Comparison of ENCODE assay signal across 16 mouse cellular contexts in the genomic region with DNA sequence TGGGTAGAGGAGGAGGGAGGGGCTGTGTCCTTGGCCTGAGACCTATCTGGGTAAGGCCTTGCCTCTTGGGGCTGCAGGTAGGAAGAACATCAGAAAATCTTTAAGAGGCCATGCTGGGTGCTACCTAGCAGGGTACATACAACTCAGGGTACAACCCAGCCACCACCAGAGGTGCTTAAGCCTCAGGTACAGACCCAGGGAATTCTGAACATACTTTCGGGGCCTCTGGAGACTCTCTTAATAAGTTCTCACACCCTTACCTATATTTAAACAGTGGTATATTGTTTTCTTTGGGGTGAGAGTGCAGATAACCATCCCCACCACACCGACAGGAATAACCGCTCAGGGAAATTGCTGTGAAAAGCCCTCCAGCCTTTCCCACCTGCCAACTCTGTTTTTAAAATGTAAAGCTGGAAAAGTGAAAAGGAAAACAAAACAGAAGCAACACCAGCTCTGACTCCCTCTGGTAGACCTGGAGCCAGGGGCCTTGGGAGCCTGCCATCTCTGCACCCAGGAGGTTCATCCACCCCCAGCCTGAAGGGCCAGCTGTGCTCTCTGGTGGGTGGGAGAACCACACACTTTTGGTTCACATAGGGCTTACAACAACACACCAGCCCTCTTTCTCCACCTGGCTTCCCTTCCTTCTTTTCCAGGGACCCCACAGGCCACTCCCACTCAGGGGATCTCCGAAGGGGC.
A peak's percentile ranks its signal among the peaks of the same experiment; 100 is the strongest.
DNase-seq lines count a peak whose midpoint lies in the region; ATAC-seq and TF ChIP-seq lines count a peak whose summit lies in the region.
"Had no signal": no experiment of that assay in that cellular context is flagged by ENCODE, and none has a peak within 500 bp of the region (broad histone marks: within the 10 kb centered on the region; RNA-seq: fewer than 3 reads in every experiment).

No protein-coding gene starts in this region.

- peaks cover 75% of the 10 kb centered on the region for H3K4me1 ChIP-seq in kidney, embryonic 15.5 days
- H3K4me1 ChIP-seq in kidney, embryonic 14.5 days (ENCODE audit: control insufficient read depth, insufficient read depth, low read length): peaks cover 40% of the 10 kb centered on the region
- peaks cover 30% of the 10 kb centered on the region for H3K4me1 ChIP-seq in midbrain, embryonic 10.5 days
- no peaks in the 10 kb centered on the region for H3K4me1 ChIP-seq in midbrain, postnatal 0 days (ENCODE audit: insufficient read depth, low read length)
- H3K4me1 ChIP-seq in liver, postnatal 0 days (ENCODE audit: insufficient read depth): peaks cover 53% of the 10 kb centered on the region
- peaks cover 30% of the 10 kb centered on the region for H3K4me1 ChIP-seq in stomach, embryonic 16.5 days (ENCODE audit: control insufficient read depth, insufficient read depth, low read length)

- ATAC-seq in kidney, embryonic 15.5 days (replicated peaks; ENCODE audit: low FRiP score): no peak
- ATAC-seq in kidney, embryonic 14.5 days (ENCODE audit: low FRiP score, low TSS enrichment): no peak
- ATAC-seq in midbrain, postnatal 0 days (ENCODE audit: low FRiP score): no peak
- ATAC-seq in liver, postnatal 0 days: no peak
- ATAC-seq in stomach, embryonic 16.5 days (ENCODE audit: insufficient read depth, low FRiP score): no peak
- ATAC-seq: forebrain, embryonic 15.5 days; inflammation-experienced regulatory T-cells, adult 6 months; midbrain, embryonic 16.5 days had no signal

- TF ChIP-seq EP300 in liver, postnatal 0 days (IDR thresholded peaks at IDR 0.05; ENCODE audit: low read depth): no peak

- H3K27me3 ChIP-seq in kidney, embryonic 15.5 days: no peaks in the 10 kb centered on the region
- H3K27me3 ChIP-seq in kidney, embryonic 14.5 days (ENCODE audit: control insufficient read depth, insufficient read depth, low read length): no peaks in the 10 kb centered on the region
- H3K27me3 ChIP-seq in midbrain, embryonic 10.5 days (ENCODE audit: low read depth, poor library complexity, severe bottlenecking): no peaks in the 10 kb centered on the region
- no peaks in the 10 kb centered on the region for H3K27me3 ChIP-seq in midbrain, postnatal 0 days (ENCODE audit: insufficient read depth, low read length)
- no peaks in the 10 kb centered on the region for H3K27me3 ChIP-seq in liver, postnatal 0 days (ENCODE audit: insufficient read depth, low read length)
- H3K27me3 ChIP-seq in stomach, embryonic 16.5 days (ENCODE audit: control insufficient read depth, insufficient read depth, low read length): no peaks in the 10 kb centered on the region
- H3K27me3 ChIP-seq: forebrain, embryonic 15.5 days had no signal

- H3K9ac ChIP-seq in kidney, embryonic 15.5 days: no peak overlapping the region
- no peak overlapping the region for H3K9ac ChIP-seq in kidney, embryonic 14.5 days (ENCODE audit: low read depth, low read length)
- H3K9ac ChIP-seq in midbrain, postnatal 0 days (replicated peaks; ENCODE audit: low read length, poor library complexity, severe bottlenecking): no peak overlapping the region
- peak overlapping the region; percentile 13; the same call in 1 of the 2 replicates for H3K9ac ChIP-seq in liver, postnatal 0 days (replicated peaks)
- H3K9ac ChIP-seq in stomach, embryonic 16.5 days (ENCODE audit: low read length): no peak overlapping the region
- H3K9ac ChIP-seq: forebrain, embryonic 15.5 days had no signal

- H3K4me2 ChIP-seq in kidney, embryonic 15.5 days: no peak overlapping the region
- no peak overlapping the region for H3K4me2 ChIP-seq in kidney, embryonic 14.5 days (replicated peaks; ENCODE audit: low read depth, low read length)
- H3K4me2 ChIP-seq in midbrain, postnatal 0 days (ENCODE audit: low read depth, low read length, poor library complexity, severe bottlenecking): no peak overlapping the region
- H3K4me2 ChIP-seq in liver, postnatal 0 days (ENCODE audit: low read depth, low read length): peak overlapping the region; percentile 11; the same call in 1 of the 2 replicates
- no peak overlapping the region for H3K4me2 ChIP-seq in stomach, embryonic 16.5 days (ENCODE audit: low read depth, low read length)
- H3K4me2 ChIP-seq: forebrain, embryonic 15.5 days had no signal

- TF ChIP-seq CTCF in midbrain, postnatal 0 days (IDR thresholded peaks at IDR 0.05): no peak
- TF ChIP-seq CTCF in liver, postnatal 0 days (IDR thresholded peaks at IDR 0.05; ENCODE audit: low read depth): no peak

- 89% methylated on average over 4 of the region's 4 CpGs for WGBS in kidney, embryonic 15.5 days
- 78% methylated on average over 4 of the region's 4 CpGs for WGBS in kidney, embryonic 14.5 days
- WGBS in midbrain, embryonic 10.5 days: 98% methylated on average over 4 of the region's 4 CpGs
- 83% methylated on average over 4 of the region's 4 CpGs for WGBS in midbrain, postnatal 0 days
- 91% methylated on average over 4 of the region's 4 CpGs for WGBS in liver, postnatal 0 days (ENCODE audit: insufficient replicate concordance)
- 76% methylated on average over 4 of the region's 4 CpGs for WGBS in stomach, embryonic 16.5 days

- no peaks in the 10 kb centered on the region for H3K9me3 ChIP-seq in kidney, embryonic 15.5 days (replicated peaks)
- no peaks in the 10 kb centered on the region for H3K9me3 ChIP-seq in kidney, embryonic 14.5 days (ENCODE audit: control insufficient read depth, low read length)
- no peaks in the 10 kb centered on the region for H3K9me3 ChIP-seq in midbrain, embryonic 10.5 days (replicated peaks)
- H3K9me3 ChIP-seq in midbrain, postnatal 0 days (ENCODE audit: low read length): no peaks in the 10 kb centered on the region
- H3K9me3 ChIP-seq in liver, postnatal 0 days (ENCODE audit: low read length): no peaks in the 10 kb centered on the region
- H3K9me3 ChIP-seq in stomach, embryonic 16.5 days (replicated peaks; ENCODE audit: control insufficient read depth, low read length): no peaks in the 10 kb centered on the region
- H3K9me3 ChIP-seq: forebrain, embryonic 15.5 days had no signal

- H3K27ac ChIP-seq in kidney, embryonic 15.5 days: peak overlapping the region; percentile 37; the same call in 1 of the 2 replicates
- H3K27ac ChIP-seq in kidney, embryonic 14.5 days (ENCODE audit: low read depth, low read length): no peak overlapping the region
- H3K27ac ChIP-seq in midbrain, embryonic 10.5 days (replicated peaks): 0 out of 2 replicates have a peak overlapping the region, but pooled peaks have one; percentile 1
- H3K27ac ChIP-seq in midbrain, postnatal 0 days (ENCODE audit: low read depth, low read length): no peak overlapping the region
- H3K27ac ChIP-seq in liver, postnatal 0 days (ENCODE audit: low read depth): peak overlapping the region; percentile 35; the same call in 1 of the 2 replicates
- 0 out of 2 replicates have a peak overlapping the region, but pooled peaks have one; percentile 5 for H3K27ac ChIP-seq in stomach, embryonic 16.5 days (ENCODE audit: low read length)
- H3K27ac ChIP-seq: forebrain, embryonic 15.5 days had no signal

- peaks cover 40% of the 10 kb centered on the region for H3K36me3 ChIP-seq in kidney, embryonic 15.5 days
- H3K36me3 ChIP-seq in kidney, embryonic 14.5 days (ENCODE audit: control insufficient read depth, insufficient read depth, low read length): peaks cover 48% of the 10 kb centered on the region
- peaks cover 92% of the 10 kb centered on the region for H3K36me3 ChIP-seq in midbrain, embryonic 10.5 days
- peaks cover 14% of the 10 kb centered on the region for H3K36me3 ChIP-seq in midbrain, postnatal 0 days (ENCODE audit: insufficient read depth, low read length)
- peaks cover 53% of the 10 kb centered on the region for H3K36me3 ChIP-seq in liver, postnatal 0 days (replicated peaks; ENCODE audit: insufficient read depth, low read length)
- no peaks in the 10 kb centered on the region; the same call in 1 of the 2 replicates for H3K36me3 ChIP-seq in stomach, embryonic 16.5 days (ENCODE audit: control insufficient read depth, insufficient read depth, low read length)

- DNase-seq in midbrain, embryonic 10.5 days (ENCODE audit: low spot score): no peak
- no peak for DNase-seq in midbrain, postnatal 0 days (ENCODE audit: low spot score)
- DNase-seq in liver, postnatal 0 days: no peak
- no peak for DNase-seq in cerebellum, adult 18-20 months
- DNase-seq: adrenal gland, postnatal 36 days; cerebellum, postnatal 14 days; kidney, adult 8-10 months; layer of hippocampus, postnatal 36 days; right cerebral cortex, adult 18-20 months; thymus, postnatal 36 days had no signal

- H3K4me3 ChIP-seq in kidney, embryonic 15.5 days (replicated peaks): no peak overlapping the region
- H3K4me3 ChIP-seq in kidney, embryonic 14.5 days (ENCODE audit: low read length): no peak overlapping the region
- no peak overlapping the region for H3K4me3 ChIP-seq in midbrain, embryonic 10.5 days
- no peak overlapping the region for H3K4me3 ChIP-seq in midbrain, postnatal 0 days (ENCODE audit: low read depth, low read length)
- no peak overlapping the region for H3K4me3 ChIP-seq in liver, postnatal 0 days (ENCODE audit: low read depth, low read length)
- no peak overlapping the region for H3K4me3 ChIP-seq in stomach, embryonic 16.5 days (replicated peaks; ENCODE audit: low read length)
- H3K4me3 ChIP-seq: forebrain, embryonic 15.5 days had no signal

Comparison
In these comparisons a context has a peak if more than half of its experiments do, and no peak if none do; other contexts are left out.
1. H3K27ac ChIP-seq: peak in kidney, embryonic 15.5 days (single experiment), midbrain, embryonic 10.5 days (single experiment), liver, postnatal 0 days (single experiment) and stomach, embryonic 16.5 days (single experiment); none in kidney, embryonic 14.5 days (single experiment) and midbrain, postnatal 0 days (single experiment).